Mouse (Mus musculus) lung, postnatal 0 days (tissue): Measurements from ENCODE around the gene Krtap12-1.
"Not testable (repeated sequence)": the region's sequence is repeated elsewhere in the genome, so short reads cannot be mapped to it uniquely, and the experiment has no call there.

Source experiments
- CTCF ChIP-seq: IDR thresholded peaks from 2 replicates; pipeline ENCODE4 v1.5.1; 2016; ENCODE audit warnings: antibody characterized with exemption, mild to moderate bottlenecking
- EP300 ChIP-seq: IDR thresholded peaks from 2 replicates; pipeline ENCODE4 v1.6.1; 2016; ENCODE audit warnings: antibody characterized with exemption, mild to moderate bottlenecking, control low read depth

DNA sequence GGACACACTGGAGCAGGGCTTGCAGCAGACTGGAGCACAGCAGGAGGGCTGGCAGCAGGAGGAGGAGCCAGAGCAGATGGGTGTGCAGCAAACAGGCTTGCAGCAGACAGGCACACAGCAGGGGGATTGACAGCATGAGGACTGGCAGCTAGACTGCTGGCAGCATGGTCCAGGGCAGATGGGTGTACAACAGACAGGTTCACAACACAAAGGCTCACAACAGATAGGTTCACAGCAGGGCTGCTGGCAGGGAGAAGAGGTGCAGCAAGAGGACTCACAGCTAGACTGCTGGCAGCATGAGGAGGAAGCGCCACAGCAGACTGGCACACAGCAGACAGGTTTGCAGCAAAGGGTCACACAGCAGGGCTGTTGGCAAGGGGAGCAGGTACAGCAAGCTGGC, 30.3 kb downstream of the Krtap12-1 start:
- TF ChIP-seq CTCF, EP300: not testable (repeated sequence)
